Mouse (Mus musculus) hindbrain, embryonic 16.5 days (tissue): Measurements from ENCODE around the gene Ninl. TPM values are rescaled to one million over a fixed set of nuclear protein-coding genes. Genes with fewer than 3 reads are reported as not detected.

Source experiments
- ATAC-seq: fragments of 200-750 bp; cut with Nextera tagmentation; 2 replicates; pipeline ENCODE4 v1.8.0; 2017; ENCODE audit warnings: moderate TSS enrichment, moderate library complexity
- H3K27ac ChIP-seq: fragments of 300-500 bp; sonication (generic); 2 replicates; pipeline ENCODE4 v1.5.1; 2014; ENCODE audit warnings: low read depth, mild to moderate bottlenecking, control low read depth, low read length, moderate library complexity
- H3K27me3 ChIP-seq: fragments of 300-500 bp; sonication (generic); replicated peaks from 2 replicates; pipeline ENCODE4 v1.6.1; 2014; ENCODE audit warnings: low read length; ENCODE audit not compliant: control insufficient read depth, insufficient read depth
- H3K36me3 ChIP-seq: fragments of 300-500 bp; sonication (generic); 2 replicates; pipeline ENCODE4 v1.6.1; 2014; ENCODE audit warnings: mild to moderate bottlenecking, low read length, moderate library complexity, mixed read lengths; ENCODE audit not compliant: control insufficient read depth, insufficient read depth
- H3K4me1 ChIP-seq: fragments of 300-500 bp; sonication (generic); 2 replicates; pipeline ENCODE4 v1.6.1; 2014; ENCODE audit warnings: low read depth, low read length; ENCODE audit not compliant: control insufficient read depth, insufficient read depth
- H3K4me2 ChIP-seq: fragments of 300-500 bp; sonication (generic); 2 replicates; pipeline ENCODE4 v1.6.1; 2014; ENCODE audit warnings: mild to moderate bottlenecking, low read length, control low read depth, moderate library complexity
- H3K4me3 ChIP-seq: fragments of 300-500 bp; sonication (generic); 2 replicates; pipeline ENCODE4 v1.5.1; 2014; ENCODE audit warnings: mild to moderate bottlenecking, low read length, control low read depth, moderate library complexity
- H3K9ac ChIP-seq: fragments of 300-500 bp; sonication (generic); 2 replicates; pipeline ENCODE4 v1.6.1; 2014; ENCODE audit warnings: low read depth, mild to moderate bottlenecking, control low read depth, low read length, moderate library complexity
- H3K9me3 ChIP-seq: fragments of 300-500 bp; sonication (generic); 2 replicates; pipeline ENCODE4 v1.6.1; 2014; ENCODE audit warnings: mild to moderate bottlenecking, low read length, moderate library complexity; ENCODE audit not compliant: control insufficient read depth
- WGBS: fragments of 180-500 bp; shearing (Covaris S2); extraction: QIAGEN DNeasy Blood & Tissue Kit; methylation state at CpG from one replicate; pipeline ENCODE4 v1.1.7; 2014; 5-methylcytosine and 5-hydroxymethylcytosine counted together
- polyA plus RNA-seq: library from polyadenylated mRNA; unstranded; fragments of >200 nt; fragmentation: Nextera tagmentation; extraction: Ambion mirVana; gene quantifications from 2 replicates; pipeline ENCODE4 v1.2.1, GENCODE M21; 2015

Gene Ninl
- polyA plus RNA-seq, 1 experiment from 2014 or later: 4.6 TPM

GRCm38 (mm10) chr2:150969231-150969630, 70.0 kb downstream of the Ninl start:
- no peaks in the 10 kb centered on the region for H3K36me3 ChIP-seq
- H3K9me3 ChIP-seq: no peaks in the 10 kb centered on the region
- no peaks in the 10 kb centered on the region for H3K27me3 ChIP-seq
- H3K4me2 ChIP-seq: no peak overlapping the region
- H3K9ac ChIP-seq: no peak overlapping the region
- WGBS: 100% methylated on average over 2 of the region's 2 CpGs
- H3K4me3 ChIP-seq: no peak overlapping the region
- H3K27ac ChIP-seq: no peak overlapping the region
- H3K4me1 ChIP-seq: no peaks in the 10 kb centered on the region
- ATAC-seq: no peak

GRCm38 (mm10) chr2:150967491-150967890, 71.7 kb downstream of the Ninl start:
- H3K36me3 ChIP-seq: no peaks in the 10 kb centered on the region
- no peaks in the 10 kb centered on the region for H3K4me1 ChIP-seq
- no peak overlapping the region for H3K4me3 ChIP-seq
- H3K27me3 ChIP-seq: no peaks in the 10 kb centered on the region
- 91% methylated on average over 2 of the region's 2 CpGs for WGBS
- no peak for ATAC-seq
- no peak overlapping the region for H3K4me2 ChIP-seq
- H3K9me3 ChIP-seq: no peaks in the 10 kb centered on the region
- no peak overlapping the region for H3K9ac ChIP-seq
- no peak overlapping the region for H3K27ac ChIP-seq

DNA sequence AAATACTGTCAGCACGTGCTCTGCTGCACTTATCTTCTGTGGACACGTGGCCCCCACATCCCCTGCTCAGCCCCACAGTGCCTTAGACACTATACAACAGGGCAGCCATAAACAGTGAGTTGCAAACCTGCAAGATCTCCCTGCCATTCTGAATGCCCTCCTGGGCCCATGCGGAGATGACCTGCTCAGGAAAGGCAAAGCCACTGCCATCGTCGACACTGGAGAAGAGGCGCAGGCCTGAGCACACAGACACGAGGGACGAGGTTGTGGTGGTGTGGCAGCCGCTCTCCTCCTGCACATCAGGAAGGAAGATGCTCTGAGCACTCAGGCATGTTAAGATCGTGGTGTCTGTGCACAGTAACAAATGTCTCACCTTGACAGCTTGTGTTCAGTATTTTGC, 73.2 kb downstream of the Ninl start:
- H3K4me3 ChIP-seq: no peak overlapping the region
- 92% methylated on average over 10 of the region's 10 CpGs for WGBS
- H3K9me3 ChIP-seq: no peaks in the 10 kb centered on the region
- H3K4me1 ChIP-seq: no peaks in the 10 kb centered on the region
- H3K27ac ChIP-seq: no peak overlapping the region
- no peaks in the 10 kb centered on the region for H3K36me3 ChIP-seq
- no peaks in the 10 kb centered on the region for H3K27me3 ChIP-seq
- no peak overlapping the region for H3K9ac ChIP-seq
- ATAC-seq: no peak
- no peak overlapping the region for H3K4me2 ChIP-seq

GRCm38 (mm10) chr2:150964641-150965040, 74.5 kb downstream of the Ninl start:
- Histone ChIP-seq H3K9me3 (no peaks in the 10 kb centered on the region), H3K36me3 (no peaks in the 10 kb centered on the region), H3K4me2 (no peak overlapping the region), H3K9ac (no peak overlapping the region), H3K4me1 (no peaks in the 10 kb centered on the region), H3K4me3 (no peak overlapping the region), H3K27me3 (no peaks in the 10 kb centered on the region), H3K27ac (no peak overlapping the region)
- 92% methylated on average over 3 of the region's 3 CpGs for WGBS
- ATAC-seq: no peak

DNA sequence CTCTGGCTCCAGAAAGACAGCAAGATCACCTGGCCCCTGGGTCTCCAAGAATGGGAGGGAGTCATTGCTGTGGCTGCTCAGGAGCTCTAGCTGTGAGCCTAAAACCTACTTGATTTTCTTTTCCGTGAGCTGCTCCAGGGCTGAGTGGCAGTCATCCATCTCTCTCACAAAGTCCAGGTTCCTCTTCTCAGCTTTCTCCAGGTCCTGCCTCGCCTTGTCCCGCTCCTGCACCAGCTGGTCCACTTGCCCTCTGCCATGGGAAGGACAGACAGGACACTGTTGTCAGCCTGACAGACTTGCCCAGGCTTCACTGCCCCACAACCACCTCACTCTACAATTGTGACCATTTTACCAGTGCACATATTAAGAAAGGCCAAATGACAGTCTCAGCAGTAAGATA, 75.9 kb downstream of the Ninl start:
- Histone ChIP-seq H3K9me3 (no peaks in the 10 kb centered on the region), H3K36me3 (no peaks in the 10 kb centered on the region), H3K4me3 (no peak overlapping the region), H3K4me2 (no peak overlapping the region), H3K4me1 (no peaks in the 10 kb centered on the region), H3K9ac (no peak overlapping the region), H3K27ac (no peak overlapping the region), H3K27me3 (no peaks in the 10 kb centered on the region)
- 94% methylated on average over 3 of the region's 3 CpGs for WGBS
- ATAC-seq: no peak

DNA sequence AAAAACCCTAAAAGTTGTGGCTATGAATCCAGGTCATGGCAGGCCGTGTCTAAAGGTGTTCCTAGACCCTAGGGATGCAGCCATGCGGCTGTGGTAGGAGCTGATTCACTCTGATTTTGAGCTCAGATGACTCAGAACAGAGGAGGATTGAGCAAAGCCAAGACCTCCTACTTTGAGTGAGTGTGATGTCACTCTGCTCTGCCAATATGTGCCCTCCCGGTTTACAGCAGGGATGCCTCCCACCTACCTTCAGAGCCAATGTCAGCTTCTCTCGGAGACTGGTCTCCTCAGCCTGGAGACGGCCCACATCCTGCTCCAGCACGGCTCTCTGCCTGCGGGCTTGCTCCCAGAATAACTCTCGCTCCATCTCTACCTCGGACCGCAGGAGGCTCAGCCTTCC, 79.7 kb downstream of the Ninl start:
- Histone ChIP-seq H3K27ac (no peak overlapping the region), H3K9me3 (no peaks in the 10 kb centered on the region), H3K4me2 (no peak overlapping the region), H3K27me3 (no peaks in the 10 kb centered on the region), H3K4me1 (no peaks in the 10 kb centered on the region), H3K4me3 (no peak overlapping the region), H3K9ac (no peak overlapping the region), H3K36me3 (no peaks in the 10 kb centered on the region)
- 91% methylated on average over 10 of the region's 10 CpGs for WGBS
- ATAC-seq: no peak

DNA sequence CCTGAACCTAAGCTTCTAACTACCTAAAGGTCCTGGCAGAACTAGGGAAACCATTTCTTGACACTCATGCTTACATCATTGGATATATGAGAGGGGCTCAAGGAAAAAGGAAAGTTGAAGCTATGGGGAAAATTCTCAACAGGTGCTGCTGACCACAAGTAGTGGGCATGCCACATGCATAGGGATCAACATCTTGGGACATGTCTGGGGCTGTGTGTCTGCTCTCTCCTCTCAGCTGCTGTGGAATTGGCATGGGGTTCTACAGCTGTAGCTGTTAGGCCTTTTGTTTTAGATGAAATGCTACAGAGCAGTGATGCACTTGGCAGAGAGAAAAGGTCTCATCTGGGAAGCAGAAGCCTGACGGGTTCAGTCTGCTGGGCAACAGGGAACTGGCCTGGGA, 83.3 kb downstream of the Ninl start:
- Histone ChIP-seq H3K4me2 (no peak overlapping the region), H3K9me3 (no peaks in the 10 kb centered on the region), H3K4me3 (no peak overlapping the region), H3K36me3 (no peaks in the 10 kb centered on the region), H3K4me1 (no peaks in the 10 kb centered on the region), H3K9ac (no peak overlapping the region), H3K27me3 (no peaks in the 10 kb centered on the region), H3K27ac (no peak overlapping the region)
- 71% methylated on average over 1 of the region's 1 CpGs for WGBS
- no peak for ATAC-seq

GRCm38 (mm10) chr2:150951201-150951600, 88.0 kb downstream of the Ninl start:
- no peak overlapping the region for H3K4me2 ChIP-seq
- no peak overlapping the region for H3K9ac ChIP-seq
- ATAC-seq: no peak
- H3K27ac ChIP-seq: no peak overlapping the region
- no peaks in the 10 kb centered on the region for H3K4me1 ChIP-seq
- H3K27me3 ChIP-seq: no peaks in the 10 kb centered on the region
- 89% methylated on average over 2 of the region's 2 CpGs for WGBS
- H3K4me3 ChIP-seq: no peak overlapping the region
- H3K9me3 ChIP-seq: no peaks in the 10 kb centered on the region
- no peaks in the 10 kb centered on the region for H3K36me3 ChIP-seq

GRCm38 (mm10) chr2:150950056-150950455, 89.1 kb downstream of the Ninl start:
- Histone ChIP-seq H3K4me2 (no peak overlapping the region), H3K9me3 (no peaks in the 10 kb centered on the region), H3K27me3 (no peaks in the 10 kb centered on the region), H3K9ac (no peak overlapping the region), H3K27ac (no peak overlapping the region), H3K36me3 (no peaks in the 10 kb centered on the region), H3K4me1 (no peaks in the 10 kb centered on the region), H3K4me3 (no peak overlapping the region)
- no peak for ATAC-seq
- WGBS: 94% methylated on average over 6 of the region's 6 CpGs

DNA sequence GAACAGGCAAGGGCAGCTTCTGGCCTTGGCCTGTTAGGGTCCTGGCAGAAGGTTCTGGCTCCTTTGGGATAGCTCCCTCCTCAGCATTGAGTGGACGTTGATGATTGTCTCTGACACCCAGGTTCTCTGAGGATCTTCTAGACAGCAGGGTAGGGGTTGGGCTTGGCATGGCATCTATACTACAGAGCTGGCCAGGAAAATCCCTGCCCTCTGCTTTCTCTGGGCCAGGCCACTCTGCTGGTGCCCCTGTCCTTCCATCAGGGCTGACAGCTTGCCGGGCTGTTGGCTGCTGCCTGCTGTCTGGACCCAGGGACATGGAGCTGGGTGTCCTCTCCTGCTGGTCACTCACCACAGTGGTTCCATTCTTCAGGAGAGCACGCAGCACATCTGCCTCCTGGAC, 89.5 kb downstream of the Ninl start:
- Histone ChIP-seq H3K36me3 (no peaks in the 10 kb centered on the region), H3K9ac (no peak overlapping the region), H3K4me3 (no peak overlapping the region), H3K27ac (no peak overlapping the region), H3K4me1 (no peaks in the 10 kb centered on the region), H3K4me2 (no peak overlapping the region), H3K9me3 (no peaks in the 10 kb centered on the region), H3K27me3 (no peaks in the 10 kb centered on the region)
- 90% methylated on average over 3 of the region's 3 CpGs for WGBS
- no peak for ATAC-seq
